Mouse (Mus musculus) intestine, postnatal 0 days (tissue): ENCODE measurements around the gene Cog4. TPM values are rescaled to one million over a fixed set of nuclear protein-coding genes. Genes with fewer than 3 reads are reported as not detected.

Source experiments
- ATAC-seq: fragments of 200-750 bp; cut with Nextera tagmentation; 2 replicates; pipeline ENCODE4 v1.8.0; 2017; ENCODE audit warnings: mild to moderate bottlenecking, moderate TSS enrichment, moderate library complexity
- H3K27ac ChIP-seq: fragments of 300-500 bp; sonication (generic); 2 replicates; pipeline ENCODE4 v1.5.1; 2014; ENCODE audit warnings: mild to moderate bottlenecking, low read depth, low read length, moderate library complexity
- H3K27me3 ChIP-seq: fragments of 300-500 bp; sonication (generic); replicated peaks from 2 replicates; pipeline ENCODE4 v1.6.1; 2014; ENCODE audit warnings: low read length, mixed read lengths; ENCODE audit not compliant: control insufficient read depth, insufficient read depth
- H3K36me3 ChIP-seq: fragments of 300-500 bp; sonication (generic); 2 replicates; pipeline ENCODE4 v1.6.1; 2014; ENCODE audit warnings: mild to moderate bottlenecking, moderate library complexity; ENCODE audit not compliant: control insufficient read depth, insufficient read depth
- H3K4me1 ChIP-seq: fragments of 300-500 bp; sonication (generic); replicated peaks from 2 replicates; pipeline ENCODE4 v1.6.1; 2014; ENCODE audit warnings: antibody characterized with exemption, low read length, mixed read lengths; ENCODE audit not compliant: control insufficient read depth, insufficient read depth
- H3K4me2 ChIP-seq: fragments of 300-500 bp; sonication (generic); replicated peaks from 2 replicates; pipeline ENCODE4 v1.6.1; 2014; ENCODE audit warnings: low read depth, mild to moderate bottlenecking, moderate library complexity
- H3K4me3 ChIP-seq: fragments of 300-500 bp; sonication (generic); 2 replicates; pipeline ENCODE4 v1.5.1; 2014; ENCODE audit warnings: low read depth, low read length
- H3K9ac ChIP-seq: fragments of 300-500 bp; sonication (generic); 2 replicates; pipeline ENCODE4 v1.6.1; 2014; ENCODE audit warnings: mild to moderate bottlenecking, low read depth, low read length
- H3K9me3 ChIP-seq: fragments of 300-500 bp; sonication (generic); 2 replicates; pipeline ENCODE4 v1.6.1; 2016; ENCODE audit warnings: mixed run types; ENCODE audit not compliant: control insufficient read depth
- CTCF ChIP-seq: sonication (generic); IDR thresholded peaks from 2 replicates; pipeline ENCODE4 v1.5.1; 2016; ENCODE audit warnings: low read depth, mild to moderate bottlenecking, control low read depth, antibody characterized with exemption, moderate library complexity
- WGBS: fragments of 180-500 bp; shearing (Covaris S2); extraction: QIAGEN DNeasy Blood & Tissue Kit; methylation state at CpG from one replicate; pipeline ENCODE4 v1.1.7; 2014; 5-methylcytosine and 5-hydroxymethylcytosine counted together
- polyA plus RNA-seq: library from polyadenylated mRNA; unstranded; fragments of >200 nt; fragmentation: Nextera tagmentation; extraction: Ambion mirVana; gene quantifications from 2 replicates; pipeline ENCODE4 v1.2.1, GENCODE M21; 2015

Gene Cog4
- polyA plus RNA-seq, 1 experiment from 2014 or later, result 40.2 TPM

DNA sequence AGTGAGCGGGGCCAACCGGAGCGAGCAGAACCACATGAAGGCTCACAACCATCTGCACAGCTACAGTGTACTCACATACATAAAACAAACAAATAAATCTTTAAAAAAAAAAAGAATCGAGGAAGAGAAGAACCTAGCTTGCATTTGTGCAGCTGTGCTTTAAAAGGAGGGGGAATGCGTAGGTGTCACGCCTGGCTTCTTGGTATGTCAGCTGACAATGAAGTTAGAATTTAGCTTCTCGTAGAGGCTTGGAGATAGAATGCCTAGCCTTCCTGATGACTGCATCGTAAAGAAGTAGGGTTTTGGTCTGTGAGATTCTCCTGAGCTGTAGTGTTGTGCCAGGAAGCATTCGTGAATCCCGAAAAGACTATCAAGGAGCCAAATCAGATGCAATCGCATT, 71.6 kb downstream of the Cog4 start:
- Histone ChIP-seq H3K9ac (no peak overlapping the region), H3K4me1 (no peaks in the 10 kb centered on the region; the same call in 1 of the 2 replicates), H3K4me3 (no peak overlapping the region), H3K27ac (no peak overlapping the region), H3K9me3 (no peaks in the 10 kb centered on the region), H3K36me3 (no peaks in the 10 kb centered on the region), H3K4me2 (no peak overlapping the region), H3K27me3 (no peaks in the 10 kb centered on the region)
- ATAC-seq, result no peak
- no peak for TF ChIP-seq CTCF
- WGBS, result 71% methylated on average over 11 of the region's 11 CpGs

DNA sequence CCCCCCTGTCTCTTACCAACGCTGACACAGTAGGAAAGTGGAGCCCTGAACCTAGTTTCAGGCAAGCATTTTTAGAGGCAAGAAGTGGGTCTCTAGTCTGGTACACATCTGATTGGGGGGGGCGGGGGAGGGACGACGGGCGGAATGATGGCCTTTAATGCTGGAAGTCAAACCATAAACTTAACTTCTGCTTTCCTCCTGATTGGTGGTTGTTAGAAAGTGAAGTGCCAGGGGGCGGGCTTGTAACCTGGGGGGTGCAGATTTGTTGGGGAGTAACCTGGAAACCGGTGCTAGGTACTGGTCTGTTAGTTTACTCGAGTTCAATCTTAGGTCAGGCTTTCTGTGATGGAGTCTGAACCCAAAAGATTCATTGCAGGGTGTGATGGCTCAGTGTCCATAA, 72.1 kb downstream of the Cog4 start:
- Histone ChIP-seq H3K9ac (no peak overlapping the region), H3K4me2 (no peak overlapping the region), H3K4me1 (no peaks in the 10 kb centered on the region; the same call in 1 of the 2 replicates), H3K27me3 (no peaks in the 10 kb centered on the region), H3K9me3 (no peaks in the 10 kb centered on the region), H3K4me3 (no peak overlapping the region), H3K36me3 (no peaks in the 10 kb centered on the region), H3K27ac (no peak overlapping the region)
- TF ChIP-seq CTCF, result no peak
- WGBS, result 49% methylated on average over 8 of the region's 8 CpGs
- ATAC-seq, result no peak

DNA sequence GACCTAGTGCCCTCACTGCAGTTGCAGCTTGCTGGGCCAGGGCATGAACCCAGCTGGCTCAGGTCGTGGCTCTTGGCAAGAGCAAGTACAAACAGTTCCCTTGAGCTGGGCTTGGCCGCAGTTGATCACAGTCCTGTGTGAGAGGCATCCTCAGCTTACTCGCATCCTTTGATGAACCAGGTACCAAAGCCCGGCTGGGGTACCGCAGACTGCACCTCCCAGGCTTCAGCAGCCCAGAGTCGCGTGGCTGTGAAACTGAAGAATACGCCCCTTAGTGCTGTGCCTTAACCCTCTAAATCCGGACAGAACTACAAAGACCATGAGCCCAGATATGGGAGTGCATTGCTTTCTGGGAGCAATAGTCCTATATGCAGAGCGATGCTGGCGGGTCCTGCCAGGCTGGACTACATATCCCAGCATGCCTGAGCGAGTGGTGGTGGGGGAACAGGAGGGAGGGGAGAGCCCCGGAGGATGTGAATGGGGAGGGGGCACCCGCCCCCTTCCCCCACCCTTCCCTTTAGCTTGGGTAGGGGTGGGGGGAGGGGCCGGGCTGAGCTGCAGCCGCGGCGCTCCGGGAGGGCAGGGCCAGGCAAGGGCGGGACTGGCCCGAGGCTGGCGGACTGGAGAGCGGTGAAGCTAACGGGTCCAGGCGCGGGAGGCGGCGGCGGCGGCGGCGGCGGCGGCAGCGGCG, 73.1 kb downstream of the Cog4 start, which contains the start of gene St3gal2:
Gene St3gal2 (plus strand): TSS at position 582 of the 691 bp plus-strand sequence.
- WGBS, result 2% methylated on average over 16 of the region's 36 CpGs
- H3K27me3 ChIP-seq, result no peaks in the 10 kb centered on the region
- H3K36me3 ChIP-seq, result no peaks in the 10 kb centered on the region
- ATAC-seq, result peak; percentile 81
- H3K4me1 ChIP-seq, result no peaks in the 10 kb centered on the region; the same call in 1 of the 2 replicates
- peak within 1 kb of the TSS; percentile 55 for H3K9ac ChIP-seq
- peak within 1 kb of the TSS; percentile 70 for H3K4me3 ChIP-seq
- TF ChIP-seq CTCF, result no peak
- no peaks in the 10 kb centered on the region for H3K9me3 ChIP-seq
- H3K4me2 ChIP-seq, result peak within 1 kb of the TSS; percentile 87
- H3K27ac ChIP-seq, result peak within 1 kb of the TSS; percentile 28; the same call in 1 of the 2 replicates

DNA sequence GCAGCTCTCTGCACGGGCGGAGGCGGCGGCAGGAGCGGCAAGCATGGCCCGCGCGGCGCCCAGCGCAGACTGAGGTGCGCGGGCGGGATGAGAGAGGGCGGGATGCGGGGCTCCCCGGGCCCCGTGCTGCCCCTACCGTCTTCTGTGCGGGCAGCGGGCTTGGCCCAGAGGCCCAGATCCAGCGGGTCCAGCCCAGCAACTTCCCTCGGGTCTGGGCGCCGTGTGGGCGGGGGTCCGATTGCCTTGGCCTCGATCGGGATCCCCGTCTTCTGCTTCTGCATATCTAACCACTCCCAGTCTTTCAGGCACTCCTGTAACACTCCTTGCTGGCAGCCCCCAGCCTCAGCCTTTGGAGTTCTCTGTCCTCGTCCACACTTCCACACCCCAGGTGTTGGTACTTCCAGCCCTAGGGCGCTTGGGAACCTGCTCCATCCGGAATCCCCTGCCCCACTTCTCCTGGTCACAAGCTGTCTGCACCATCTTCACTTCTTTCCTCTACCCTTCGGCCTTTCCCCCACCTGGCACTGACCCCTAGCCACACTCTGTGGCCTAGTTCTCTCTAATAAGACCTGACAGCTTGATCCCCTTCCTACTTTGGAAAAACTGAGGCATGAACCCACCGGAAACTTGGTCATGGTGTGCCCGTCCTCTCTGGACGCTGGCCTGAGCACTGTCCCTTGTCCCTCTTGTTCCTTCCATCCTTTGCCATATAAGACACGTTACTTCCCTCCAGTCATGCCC, 73.8 kb downstream of the Cog4 start:
- Histone ChIP-seq H3K27ac (peak overlapping the region; percentile 28; the same call in 1 of the 2 replicates), H3K4me3 (peak overlapping the region; percentile 70), H3K9ac (peak overlapping the region; percentile 55), H3K4me2 (peak overlapping the region; percentile 87), H3K9me3 (no peaks in the 10 kb centered on the region), H3K27me3 (no peaks in the 10 kb centered on the region), H3K4me1 (no peaks in the 10 kb centered on the region; the same call in 1 of the 2 replicates), H3K36me3 (no peaks in the 10 kb centered on the region)
- peak; percentile 12; the same call in 1 of the 2 replicates for ATAC-seq
- 9% methylated on average over 22 of the region's 37 CpGs for WGBS
- TF ChIP-seq CTCF, result no peak

DNA sequence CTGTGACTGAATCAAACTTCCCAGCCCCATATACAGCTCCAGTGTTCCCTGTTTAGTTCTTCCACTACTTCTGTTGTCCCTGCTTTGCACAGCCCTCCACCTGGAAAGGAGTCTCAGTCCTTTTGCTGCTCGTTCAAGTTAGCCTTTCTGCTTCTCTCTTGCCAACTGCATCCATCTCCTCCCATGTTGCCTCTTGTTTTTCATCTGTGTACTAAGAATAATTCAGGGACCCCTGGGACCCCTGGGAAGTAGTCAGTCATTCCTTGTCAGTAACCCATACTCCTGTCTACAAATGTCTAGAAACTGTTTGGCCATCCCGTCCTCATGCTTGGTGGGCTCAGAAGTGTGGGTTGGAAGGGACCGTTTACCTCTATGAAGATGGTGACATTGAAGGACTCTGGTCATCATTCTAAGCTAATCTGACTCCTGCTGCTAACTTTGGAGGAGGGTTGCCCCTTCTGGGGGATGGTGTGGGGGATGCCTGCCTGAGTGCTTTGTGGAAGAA, 74.4 kb downstream of the Cog4 start:
- no peak for ATAC-seq

More for the DNA sequence above, 74.4 kb downstream of the Cog4 start:
- Histone ChIP-seq H3K4me3 (peak overlapping the region; percentile 70), H3K4me1 (no peaks in the 10 kb centered on the region; the same call in 1 of the 2 replicates), H3K36me3 (no peaks in the 10 kb centered on the region), H3K27me3 (no peaks in the 10 kb centered on the region), H3K9me3 (no peaks in the 10 kb centered on the region), H3K9ac (peak overlapping the region; percentile 55), H3K27ac (no peak overlapping the region), H3K4me2 (peak overlapping the region; percentile 87)
- 44% methylated on average over 3 of the region's 3 CpGs for WGBS
- no peak for TF ChIP-seq CTCF
